Mouse (Mus musculus) layer of hippocampus, adult 9-11 months (tissue): ENCODE data around the gene Bcl2l12.
A peak's percentile ranks its signal among the peaks of the same experiment; 100 is the strongest.

Source experiments
- DNase-seq: peaks from one replicate; pipeline ENCODE4 v3.0.0; 2022

The Bcl2l12 gene

DNA sequence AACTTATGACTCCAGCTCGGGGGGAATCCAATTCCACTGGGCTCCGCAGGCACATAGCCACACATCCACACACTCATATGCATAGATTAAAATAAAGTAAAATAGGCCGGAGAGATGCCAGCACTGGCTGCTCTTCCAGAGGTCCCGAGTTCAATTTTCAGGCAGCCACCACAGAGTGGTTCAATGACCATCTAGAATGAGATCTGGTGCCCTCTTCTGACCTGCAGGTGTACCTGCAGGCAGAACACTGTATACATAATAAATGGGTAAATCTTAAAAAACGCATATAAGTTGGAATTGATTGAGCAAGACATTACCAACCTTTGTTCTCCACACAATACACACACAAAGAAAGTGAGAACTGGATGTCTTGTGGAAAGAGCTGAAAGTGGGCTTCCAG lies 42.9 kb downstream of the Bcl2l12 start:
- DNase-seq: no peak

DNA sequence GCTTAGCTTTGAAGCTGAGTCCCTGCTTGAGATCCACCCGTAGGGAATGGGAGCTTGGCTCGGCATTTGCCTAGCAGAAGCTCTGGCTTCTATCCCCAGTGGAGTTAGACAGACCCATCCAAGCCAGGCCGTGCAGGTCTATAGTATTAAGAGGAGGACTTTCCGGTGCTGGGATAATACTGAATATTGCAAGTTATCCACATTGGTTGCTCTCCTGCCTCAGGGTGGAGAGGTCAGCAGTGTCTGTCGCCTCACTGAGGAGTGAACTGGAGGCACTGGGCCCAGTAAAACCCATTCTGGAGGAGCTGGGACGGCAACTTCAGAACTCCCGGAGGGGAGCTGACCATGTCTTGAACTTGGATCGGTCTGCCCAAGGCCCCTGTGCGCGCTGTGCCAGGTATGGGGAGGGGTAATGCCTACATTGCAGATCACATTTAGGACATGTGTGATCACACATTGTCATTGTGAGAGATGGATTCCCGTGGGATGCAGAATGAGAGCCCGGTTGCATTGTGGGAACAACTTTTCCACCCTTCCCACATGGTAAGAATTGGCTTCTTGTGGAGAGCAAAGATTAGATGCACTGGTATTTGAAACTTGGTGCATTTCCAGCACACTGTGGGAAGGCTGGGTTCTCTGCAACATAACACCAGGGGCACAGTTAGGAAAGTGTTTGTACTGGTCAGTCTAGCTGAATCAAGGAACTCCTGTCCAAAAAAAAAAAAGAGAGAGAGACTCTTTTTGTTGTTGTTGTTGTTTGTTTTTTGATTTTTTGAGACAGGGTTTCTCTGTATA lies 44.2 kb downstream of the Bcl2l12 start:
- no peak for DNase-seq

DNA sequence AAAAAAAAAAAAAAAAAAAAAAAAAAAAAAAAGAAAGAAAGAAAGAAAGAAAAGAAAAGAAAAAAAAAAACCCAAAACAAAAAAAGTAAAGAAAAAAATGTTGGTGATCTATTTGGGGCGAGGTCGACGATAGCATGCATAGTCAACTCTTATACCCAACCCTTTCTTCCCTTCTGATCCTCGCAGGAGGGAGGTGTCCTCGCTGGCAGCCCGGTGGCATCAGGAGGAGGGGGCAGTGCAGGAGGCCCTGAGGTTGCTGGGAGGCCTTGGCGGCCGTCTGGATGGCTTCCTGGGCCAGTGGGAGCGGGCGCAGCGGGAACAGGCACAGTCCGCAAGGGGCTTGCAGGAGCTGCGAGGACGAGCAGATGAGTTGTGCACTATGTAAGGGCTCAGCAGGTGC lies 45.0 kb downstream of the Bcl2l12 start:
- no peak for DNase-seq

DNA sequence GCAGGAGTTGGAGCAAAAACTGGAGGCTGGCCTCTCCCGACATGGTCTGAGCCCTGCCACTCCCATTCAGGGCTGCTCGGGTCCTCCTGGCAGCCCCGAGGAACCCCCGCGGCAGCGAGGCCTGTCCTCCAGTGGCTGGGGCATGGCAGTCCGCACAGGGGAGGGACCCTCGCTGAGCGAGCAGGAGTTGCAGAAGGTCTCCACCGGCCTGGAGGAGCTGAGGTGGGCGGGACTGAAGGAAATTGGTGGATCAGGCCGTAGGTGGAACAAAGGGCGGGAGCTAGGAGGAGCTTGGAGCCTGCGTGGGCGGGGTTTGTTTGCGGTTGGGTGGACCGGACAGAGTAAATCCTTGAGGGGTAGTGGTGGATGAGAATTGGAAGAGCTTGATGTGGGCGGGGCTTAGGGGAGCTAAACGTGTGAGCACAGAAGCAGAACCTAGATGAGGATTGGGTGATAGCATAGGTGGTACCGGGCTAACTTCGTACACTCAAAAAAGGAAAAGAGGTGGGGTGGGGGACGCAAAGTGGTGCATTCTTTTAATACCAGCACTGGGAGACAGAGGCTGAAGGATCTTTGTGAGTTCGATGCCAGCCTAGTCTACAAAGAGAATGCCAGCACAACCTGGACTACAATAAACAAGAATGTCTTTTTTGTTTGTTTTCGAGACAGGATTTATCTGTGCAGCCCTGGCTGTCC lies 45.8 kb downstream of the Bcl2l12 start:
- DNase-seq: peak; percentile 93

DNA sequence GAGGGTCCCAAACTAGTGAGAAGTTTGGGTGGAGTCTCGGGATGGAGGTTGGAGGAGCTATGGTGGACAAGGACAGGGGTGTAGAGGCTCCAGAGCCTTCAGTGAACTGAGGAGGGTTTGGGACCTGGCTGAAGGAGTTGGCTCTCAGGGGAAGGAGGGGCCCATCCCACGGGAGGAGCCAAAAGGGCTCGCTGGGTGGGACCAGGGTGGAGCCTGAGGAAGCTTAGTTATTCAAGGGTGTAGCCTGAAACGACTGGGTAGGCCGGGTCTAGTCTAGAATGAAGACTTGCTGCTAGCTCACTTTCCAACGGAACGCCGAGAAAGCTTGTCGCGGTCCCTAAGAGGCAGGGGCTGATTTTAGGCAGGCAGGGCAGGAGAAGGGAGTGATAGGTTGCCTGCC lies 46.6 kb downstream of the Bcl2l12 start:
- no peak for DNase-seq

DNA sequence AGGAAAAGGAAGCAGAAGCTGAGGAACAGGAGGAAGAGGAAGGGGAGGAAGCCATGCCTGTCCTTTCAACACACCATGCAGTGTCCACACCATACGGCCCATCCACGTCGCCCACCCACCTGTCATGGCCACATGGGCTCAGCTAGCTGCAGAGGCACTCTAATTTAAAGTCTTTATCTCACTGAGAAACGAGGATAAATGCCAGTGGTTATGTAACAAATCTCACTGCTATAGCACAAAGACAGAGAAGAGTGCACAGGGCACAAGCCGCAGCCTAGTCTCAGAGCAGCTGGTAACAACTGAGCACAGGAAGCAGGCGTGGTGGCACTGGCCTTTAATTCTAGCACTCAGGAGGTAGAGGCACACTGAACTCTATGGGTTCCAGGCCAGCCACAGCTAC lies 48.6 kb downstream of the Bcl2l12 start:
- no peak for DNase-seq

DNA sequence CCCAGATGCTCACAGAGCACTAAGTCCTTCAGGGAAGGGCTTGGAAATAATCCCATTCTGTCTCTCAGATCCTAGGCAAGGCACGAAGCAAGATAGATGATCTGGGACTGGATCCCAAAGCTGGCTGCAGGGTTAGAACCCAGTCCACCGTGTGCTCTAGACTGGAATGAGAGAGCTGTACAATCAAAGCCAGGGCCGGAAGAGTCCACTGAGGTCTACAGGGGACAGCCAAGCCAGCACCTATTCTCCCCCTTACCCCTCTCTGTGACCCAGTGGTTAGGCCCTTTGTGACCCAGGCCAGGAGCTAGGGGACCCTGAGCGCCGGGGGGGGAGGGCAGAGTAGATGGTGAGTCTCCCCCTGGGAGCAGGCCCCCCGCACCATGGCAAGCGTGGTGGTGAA lies 55.6 kb downstream of the Bcl2l12 start, which contains the start of gene Tsks:
Gene Tsks, plus strand, starts transcription at position 301 of the 400 bp plus-strand sequence.
- DNase-seq: no peak
